Mouse (Mus musculus): ENCODE measurements around the gene Wdr64.

DNA sequence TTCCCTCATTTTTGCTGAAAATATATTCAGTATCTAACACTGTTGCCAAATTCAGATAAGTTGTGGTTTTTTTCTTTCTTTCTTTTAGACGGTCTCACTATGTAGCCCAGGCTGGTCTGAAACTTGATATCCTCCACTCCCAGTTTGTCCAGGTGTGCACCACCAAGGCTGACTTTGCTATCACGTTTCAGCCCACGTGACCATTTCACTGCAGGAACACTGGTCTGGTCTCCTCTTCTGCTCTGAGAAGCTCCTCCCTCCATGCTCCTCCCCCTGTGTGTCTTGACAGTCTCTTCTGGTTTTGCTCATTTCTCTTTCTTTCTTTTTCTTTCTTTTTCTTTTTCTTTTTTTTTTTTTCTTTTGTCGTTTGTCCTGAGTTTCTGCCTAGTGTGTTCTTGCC lies 1.4 kb downstream of the Wdr64 start:
- TF ChIP-seq CTCF (IDR thresholded peaks at IDR 0.05; ENCODE audit: insufficient read depth, low read depth, low read length) (no peak), POLR2A (IDR thresholded peaks at IDR 0.05; ENCODE audit: insufficient read depth, low read depth, low read length) (no peak)

Measured in olfactory bulb, adult 2 months (tissue).